Mouse (Mus musculus) ZHBTc4 (cell line): ENCODE results near the gene Camp.

ENCODE experiments used
- DNase-seq: peaks from one replicate; pipeline ENCODE4 v3.0.0-alpha.2; 2011; ENCODE audit warnings: low read depth, low spot score

The Camp gene

DNA sequence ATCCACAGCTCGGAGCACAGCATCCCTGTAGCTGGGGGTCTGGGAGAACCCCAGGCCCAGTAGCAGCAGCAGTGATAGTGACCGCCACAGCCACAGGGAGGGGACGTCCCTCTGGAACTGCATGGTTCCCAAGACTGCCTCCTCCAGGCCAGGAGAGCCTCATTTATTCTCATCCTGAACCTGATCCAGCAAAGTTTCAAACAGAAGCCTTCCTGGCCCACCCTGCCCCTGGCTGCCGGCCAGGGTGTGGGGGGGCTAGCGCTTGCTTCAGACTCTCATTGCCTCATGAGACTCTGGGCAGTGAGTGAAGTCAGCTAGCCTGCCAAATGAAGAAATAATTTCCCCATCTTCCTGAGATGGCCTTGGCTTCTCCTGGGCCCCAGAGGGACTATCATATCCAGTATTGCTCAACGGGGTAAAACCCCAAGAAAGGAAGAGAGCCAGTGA lies at the start of gene Camp:
Camp (minus strand) TSS at position 306 of the 447 bp plus-strand sequence.
- DNase-seq = no peak

DNA sequence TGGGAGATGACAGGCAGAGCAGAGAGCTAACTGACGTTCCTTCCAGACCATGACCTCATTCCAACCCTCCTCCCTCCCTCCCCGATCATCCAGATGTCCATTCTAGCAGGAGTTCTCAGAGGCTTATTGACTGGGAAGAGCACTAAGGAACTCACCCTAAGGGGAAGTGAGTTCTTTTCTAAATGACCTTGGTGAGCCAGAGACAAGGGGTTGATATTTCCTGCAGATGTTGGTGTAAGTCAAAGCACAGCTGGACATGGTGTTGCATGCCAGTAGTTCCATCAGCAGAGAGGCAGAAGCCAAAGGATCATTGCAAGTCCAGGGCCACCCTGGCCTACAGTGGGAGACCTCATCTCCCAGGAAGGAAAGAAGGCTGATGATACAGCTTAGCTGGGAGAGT lies 48.6 kb upstream of the Camp start:
- DNase-seq = no peak

- DNase-seq = no peak
Measured at GRCm38 (mm10) chr9:109896253-109897150, 47.1 kb upstream of the Camp start.

GRCm38 (mm10) chr9:109895593-109895992 lies 46.2 kb upstream of the Camp start:
- DNase-seq = no peak

DNA sequence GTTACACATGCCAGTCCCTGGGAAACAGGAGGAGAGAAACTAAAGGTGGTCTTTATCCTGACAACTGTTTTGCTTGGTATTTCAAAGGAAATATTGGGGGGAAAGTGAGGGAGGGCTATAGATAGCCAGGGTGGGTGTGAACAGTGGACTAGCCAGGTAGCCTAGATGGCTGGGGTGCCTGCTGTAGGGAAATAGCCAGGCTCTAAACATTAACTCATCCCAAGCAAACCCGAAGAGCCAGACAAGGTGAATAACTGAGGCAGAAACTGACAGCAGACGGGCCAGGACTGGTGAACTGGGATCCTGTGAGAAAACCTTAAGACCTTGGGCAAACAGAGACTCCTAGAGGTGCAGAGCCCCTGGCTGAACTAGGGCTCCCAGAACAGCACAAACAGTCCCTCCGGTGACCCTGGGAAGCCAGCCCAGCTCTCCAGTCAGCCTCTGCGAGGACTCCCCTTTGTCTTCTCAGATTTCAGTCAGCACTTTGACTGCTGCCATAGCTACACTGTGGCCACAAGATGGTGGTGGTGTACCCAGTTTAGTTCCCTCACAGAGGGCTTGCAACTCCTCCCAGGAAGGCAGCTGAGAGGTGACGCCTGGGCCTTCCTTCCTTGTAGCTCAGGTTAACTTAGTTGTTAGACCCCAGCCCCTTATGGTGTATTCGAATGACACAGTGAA lies 45.1 kb upstream of the Camp start:
- peak; percentile 91 for DNase-seq

- peak; percentile 92 for DNase-seq
Measured at GRCm38 (mm10) chr9:109892651-109893250, 43.3 kb upstream of the Camp start.

DNA sequence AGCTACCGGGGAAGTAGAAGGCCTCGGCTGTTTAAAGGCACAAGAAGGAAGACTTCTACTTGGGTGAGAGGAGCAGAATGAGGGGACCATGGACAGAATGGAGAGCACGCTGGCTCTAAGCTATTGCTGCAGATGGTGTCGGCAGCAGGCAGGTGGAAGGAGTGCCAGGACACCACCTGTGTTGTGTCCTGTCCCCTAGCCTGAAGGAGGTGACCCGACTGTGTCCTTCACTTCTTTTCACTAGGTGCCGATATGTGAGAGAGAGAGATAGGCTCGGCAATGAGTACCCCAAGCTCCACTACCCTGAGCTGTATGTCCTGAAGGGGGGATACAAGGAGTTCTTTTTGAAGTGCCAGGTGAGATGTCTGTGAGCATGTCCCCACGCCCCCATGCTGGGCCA lies 42.1 kb upstream of the Camp start:
- no peak for DNase-seq

- DNase-seq = no peak
Measured at GRCm38 (mm10) chr9:109887321-109887720, 37.9 kb upstream of the Camp start.

- no peak for DNase-seq
Measured at GRCm38 (mm10) chr9:109886259-109886658, 36.8 kb upstream of the Camp start.

GRCm38 (mm10) chr9:109879305-109879704 lies 29.9 kb upstream of the Camp start:
- no peak for DNase-seq

GRCm38 (mm10) chr9:109877666-109878065 lies 28.2 kb upstream of the Camp start:
- DNase-seq = peak; percentile 59

DNA sequence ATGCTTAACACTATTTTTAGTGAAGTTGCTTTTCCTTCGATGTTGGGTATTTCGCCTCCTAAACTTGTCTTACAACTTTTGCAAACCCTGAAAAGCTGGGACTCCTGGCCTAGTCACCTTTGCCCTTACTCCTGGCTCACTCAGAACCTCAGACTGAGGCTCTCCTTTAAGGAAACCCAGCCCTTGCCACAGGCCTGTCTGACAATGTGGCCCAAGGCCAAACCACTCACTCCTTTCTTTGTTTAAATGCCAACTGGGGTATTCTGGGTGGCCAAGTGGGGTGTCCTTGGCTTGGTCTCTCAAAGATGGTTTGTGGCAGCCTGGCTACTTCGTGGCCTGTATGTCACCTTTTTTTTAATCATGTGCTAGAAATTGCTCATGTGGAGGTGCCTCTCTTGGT lies 27.3 kb upstream of the Camp start:
- DNase-seq = peak; percentile 40

GRCm38 (mm10) chr9:109875695-109876601 lies 26.5 kb upstream of the Camp start:
- no peak for DNase-seq

DNA sequence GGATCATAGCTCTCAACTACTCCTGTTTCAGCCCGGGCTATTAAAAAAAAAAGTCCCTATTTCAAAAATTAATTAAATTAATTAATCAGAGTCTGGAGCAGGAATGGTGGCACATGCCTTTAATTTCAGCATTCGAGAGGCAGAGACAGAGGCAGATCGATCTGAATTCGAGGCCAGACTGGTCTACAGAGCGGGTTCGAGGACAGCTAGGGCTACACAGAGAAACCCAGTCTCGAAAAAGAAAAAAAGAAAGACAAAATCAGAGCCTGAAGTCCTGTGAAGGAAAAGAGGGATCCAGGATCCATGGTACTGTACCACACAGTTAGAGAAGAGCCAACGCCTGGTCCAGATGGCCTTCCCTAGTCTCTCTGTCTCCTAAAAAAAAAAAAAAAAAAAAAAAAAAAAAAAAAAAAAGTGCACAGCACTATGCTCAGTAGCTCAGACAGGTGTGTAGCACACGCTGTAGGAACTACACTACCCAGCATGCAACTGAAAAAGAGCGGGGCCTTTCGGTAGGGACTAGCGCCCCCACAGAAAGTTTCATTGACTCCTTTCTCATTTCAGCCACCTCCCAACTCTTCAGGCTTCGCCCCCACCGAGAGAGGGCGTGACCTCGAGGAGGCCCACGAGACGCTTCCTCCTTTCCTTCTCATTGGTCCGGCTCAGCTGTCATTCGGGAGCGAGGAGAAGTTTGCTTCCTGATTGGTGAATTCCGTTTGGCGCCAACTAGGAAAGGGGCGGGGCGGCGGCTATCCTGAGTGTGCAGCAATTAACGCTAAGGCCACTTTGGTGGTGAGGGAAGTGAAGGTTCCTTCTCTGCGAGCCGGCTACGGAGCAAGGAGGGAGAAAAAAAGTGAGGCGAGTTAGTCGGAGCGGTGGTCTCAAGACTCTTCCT lies 25.6 kb upstream of the Camp start, which contains the start of gene Cdc25a:
Cdc25a (plus strand) TSS at position 783 of the 895 bp plus-strand sequence.
- peak; percentile 100 for DNase-seq

GRCm38 (mm10) chr9:109870983-109871572 lies 21.7 kb upstream of the Camp start:
- DNase-seq = peak; percentile 70

DNA sequence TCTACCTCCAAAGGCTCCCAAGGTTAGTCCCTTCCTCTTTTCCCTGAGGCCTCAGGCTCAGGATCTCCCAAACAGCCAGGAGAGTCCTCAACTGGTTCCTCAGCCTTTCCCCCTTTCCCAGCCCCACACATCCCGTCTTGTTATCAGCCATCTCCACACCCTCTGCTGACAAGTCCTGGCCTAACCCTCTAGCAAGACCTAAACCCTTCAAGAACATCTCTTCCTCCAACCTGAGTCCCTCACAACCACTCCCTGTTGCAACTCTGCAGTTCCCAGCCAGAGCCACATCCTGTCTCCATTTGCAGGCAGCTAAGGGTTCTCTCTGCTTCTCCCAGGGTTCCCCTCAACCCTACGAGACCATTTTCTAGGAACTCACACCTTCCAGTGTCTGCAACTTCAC lies 16.8 kb upstream of the Camp start:
- DNase-seq = no peak

DNA sequence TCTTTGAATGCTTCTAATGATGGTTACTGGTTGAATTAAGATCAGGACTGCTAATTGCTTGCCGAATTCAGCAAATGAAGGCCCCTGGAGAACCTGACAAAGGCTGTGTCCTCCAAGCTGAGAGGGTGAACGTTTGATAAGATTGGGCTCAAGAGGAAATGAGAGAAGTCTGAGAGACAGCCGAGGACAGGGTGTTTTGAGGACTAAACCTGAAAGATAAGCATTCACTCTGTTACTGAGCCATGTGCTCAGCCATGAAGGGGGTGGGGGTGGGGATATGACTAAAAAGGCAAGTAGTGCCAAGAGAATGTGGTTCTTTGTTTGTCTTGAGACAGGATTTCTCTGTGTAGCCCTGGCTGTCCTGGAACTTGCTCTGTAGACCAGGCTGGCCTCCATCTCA lies 13.7 kb upstream of the Camp start:
- DNase-seq = no peak

DNA sequence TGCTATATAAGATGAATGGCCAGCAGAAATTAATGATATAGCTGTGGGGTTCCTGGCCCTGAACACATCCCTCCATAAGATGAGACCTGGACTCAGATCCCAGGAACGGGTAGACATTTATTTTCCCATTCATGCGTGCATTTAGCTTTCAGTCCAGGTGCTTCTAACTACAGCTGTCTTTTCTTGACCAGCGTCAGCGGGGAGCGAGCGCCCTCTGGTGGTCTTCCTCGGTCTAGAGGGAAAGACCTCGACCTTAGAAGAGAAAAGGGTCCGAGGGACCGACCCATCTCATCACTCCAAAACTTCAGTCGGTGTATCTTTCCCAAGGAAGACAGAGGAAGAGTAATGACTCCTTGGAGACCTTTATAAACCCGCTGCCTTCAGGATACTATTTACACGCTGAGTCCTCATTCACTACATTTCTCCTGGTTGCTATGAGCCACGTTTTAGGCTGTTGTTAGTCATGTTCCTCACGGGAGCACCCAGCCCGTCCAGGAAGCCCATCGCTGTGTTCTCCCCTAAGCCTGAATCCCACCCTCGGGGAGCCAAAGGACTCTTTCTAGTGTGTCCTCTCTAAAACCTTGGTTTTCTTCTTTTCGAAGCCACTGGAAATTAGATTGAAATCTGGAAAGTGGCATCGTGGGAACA lies 13.1 kb upstream of the Camp start:
- DNase-seq = peak; percentile 88

DNA sequence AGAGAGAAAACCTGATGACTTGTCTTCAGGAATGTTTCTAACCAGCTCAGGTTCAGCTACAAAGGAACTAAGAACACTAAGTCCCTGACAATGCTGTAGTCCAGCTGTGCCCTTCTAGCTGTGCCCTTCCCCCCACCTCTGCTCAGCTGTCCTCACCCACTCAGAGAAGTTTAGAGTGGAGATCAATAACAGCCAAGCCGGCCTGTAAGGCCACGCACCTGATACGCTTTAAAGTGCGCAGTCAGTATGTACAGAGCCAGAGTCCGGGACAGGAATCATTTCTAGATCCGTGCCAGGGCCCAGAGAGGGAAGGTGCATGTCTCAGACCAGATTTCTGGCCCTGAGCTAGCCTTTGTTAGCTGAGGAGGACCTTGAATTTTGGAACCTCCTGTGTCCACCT lies 6.5 kb upstream of the Camp start:
- DNase-seq = no peak
